Mouse (Mus musculus) urinary bladder, adult 18-20 months (tissue): ENCODE results near the gene Golga2.

Source experiments
- DNase-seq, 2 experiments: peaks; one replicate each; pipeline ENCODE4 v3.0.0; 2022; ENCODE audit warnings: low spot score in 2 of 2, mixed read lengths in 2 of 2

Gene Golga2

GRCm38 (mm10) chr2:32317791-32318417, 30.7 kb downstream of the Golga2 start:
- peak in 1 of 2 experiments; percentile 66 for DNase-seq

- no peak for DNase-seq
Measured at GRCm38 (mm10) chr2:32318709-32319585, 31.8 kb downstream of the Golga2 start.

- no peak for DNase-seq
Measured at GRCm38 (mm10) chr2:32319586-32320580, 32.7 kb downstream of the Golga2 start.

GRCm38 (mm10) chr2:32320721-32321120, 33.5 kb downstream of the Golga2 start:
- DNase-seq, result no peak

GRCm38 (mm10) chr2:32321591-32322298, 34.6 kb downstream of the Golga2 start:
- DNase-seq, result no peak

- DNase-seq, result no peak
Measured at GRCm38 (mm10) chr2:32322754-32323741, 35.9 kb downstream of the Golga2 start.

- DNase-seq, result no peak
Measured at GRCm38 (mm10) chr2:32324322-32324721, 37.1 kb downstream of the Golga2 start.

GRCm38 (mm10) chr2:32325342-32325741, 38.2 kb downstream of the Golga2 start:
- DNase-seq, result no peak

GRCm38 (mm10) chr2:32327200-32327599, 40.0 kb downstream of the Golga2 start:
- no peak for DNase-seq

- no peak for DNase-seq
Measured at GRCm38 (mm10) chr2:32328911-32329460, 41.8 kb downstream of the Golga2 start.

- no peak for DNase-seq
Measured at GRCm38 (mm10) chr2:32329531-32329930, 42.3 kb downstream of the Golga2 start.

GRCm38 (mm10) chr2:32332159-32332558, 45.0 kb downstream of the Golga2 start:
- no peak for DNase-seq

GRCm38 (mm10) chr2:32335888-32336287, 48.7 kb downstream of the Golga2 start:
- DNase-seq, result no peak

GRCm38 (mm10) chr2:32339912-32340642, 52.9 kb downstream of the Golga2 start:
- DNase-seq, result no peak

GRCm38 (mm10) chr2:32340836-32341633, 53.9 kb downstream of the Golga2 start:
- no peak for DNase-seq

GRCm38 (mm10) chr2:32341634-32341939, 54.4 kb downstream of the Golga2 start:
- DNase-seq, result no peak

- DNase-seq, result no peak
Measured at GRCm38 (mm10) chr2:32342039-32342438, 54.9 kb downstream of the Golga2 start.
